In genomic region chr13:64107105-64107504, GRCm38 (mm10) we compare ENCODE assay signal across 21 mouse cellular contexts. TPM values are rescaled to one million over a fixed set of nuclear protein-coding genes. Genes with fewer than 3 reads are reported as not detected.
"Had no signal": no experiment of that assay in that cellular context is flagged by ENCODE, and none has a peak within 500 bp of the region (broad histone marks: within the 10 kb centered on the region; RNA-seq: fewer than 3 reads in every experiment).

No protein-coding gene starts in this region.

- H3K27ac ChIP-seq: limb, embryonic 15.5 days; macrophage; midbrain, embryonic 15.5 days; neural tube, embryonic 12.5 days; stomach, embryonic 15.5 days had no signal

- DNase-seq: kidney, adult 8-10 months; kidney, postnatal 25 days; lung, adult 2 months; right cerebral cortex, postnatal 14 days; thymus, adult 2 months; thymus, postnatal 25 days had no signal

- H3K4me3 ChIP-seq: limb, embryonic 15.5 days; megakaryocyte, embryonic 14.5 days; midbrain, embryonic 15.5 days; neural tube, embryonic 12.5 days; stomach, embryonic 15.5 days had no signal

- H3K36me3 ChIP-seq: limb, embryonic 15.5 days; midbrain, embryonic 15.5 days; neural tube, embryonic 12.5 days; stomach, embryonic 15.5 days had no signal

- H3K4me2 ChIP-seq: limb, embryonic 15.5 days; midbrain, embryonic 15.5 days; stomach, embryonic 15.5 days had no signal

- ATAC-seq: inflammation-experienced regulatory T-cells, adult 6 months; intestine, postnatal 0 days had no signal

- H3K9me3 ChIP-seq: limb, embryonic 15.5 days; megakaryocyte, embryonic 14.5 days; midbrain, embryonic 15.5 days; neural tube, embryonic 12.5 days; stomach, embryonic 15.5 days had no signal

- H3K9ac ChIP-seq: limb, embryonic 15.5 days; midbrain, embryonic 15.5 days; neural tube, embryonic 12.5 days; stomach, embryonic 15.5 days had no signal

- H3K27me3 ChIP-seq: limb, embryonic 15.5 days; megakaryocyte, embryonic 14.5 days; midbrain, embryonic 15.5 days; neural tube, embryonic 12.5 days; stomach, embryonic 15.5 days had no signal

- H3K4me1 ChIP-seq: limb, embryonic 15.5 days; midbrain, embryonic 15.5 days; stomach, embryonic 15.5 days had no signal

RNA-seq across cellular contexts. Expression of gene Hsd17b3, which starts 18.1 kb away (rescaled TPM):
- total RNA-seq: layer of hippocampus, postnatal 25 days; left cerebral cortex, adult 8-10 months; left cerebral cortex, postnatal 25 days had no signal
- polyA plus RNA-seq: inflammation-experienced regulatory T-cells, adult 6 months; kidney, embryonic 16.5 days; limb, embryonic 11.5 days; limb, embryonic 15.5 days; lung, adult 2 months; macrophage; midbrain, embryonic 15.5 days; spleen, adult 2 months; stomach, embryonic 15.5 days; urinary bladder, adult 2 months had no signal
